13 mouse cellular contexts compared by ENCODE assay signal in genomic region chr3:10126952-10127351, GRCm38 (mm10). TPM values are rescaled to one million over a fixed set of nuclear protein-coding genes. Genes with fewer than 3 reads are reported as not detected.
DNase-seq lines count a peak whose midpoint lies in the region; ATAC-seq lines count a peak whose summit lies in the region.
"Had no signal": no experiment of that assay in that cellular context is flagged by ENCODE, and none has a peak within 500 bp of the region (broad histone marks: within the 10 kb centered on the region; RNA-seq: fewer than 3 reads in every experiment).

No protein-coding gene starts in this region.

- no peak overlapping the region for H3K4me2 ChIP-seq in hindbrain, embryonic 15.5 days
- H3K4me2 ChIP-seq in forebrain, embryonic 16.5 days (ENCODE audit: low read length) = no peak overlapping the region
- H3K4me2 ChIP-seq: liver, embryonic 11.5 days; midbrain, embryonic 12.5 days had no signal

- no peaks in the 10 kb centered on the region for H3K36me3 ChIP-seq in hindbrain, embryonic 15.5 days
- H3K36me3 ChIP-seq in hindbrain, embryonic 10.5 days = no peaks in the 10 kb centered on the region
- H3K36me3 ChIP-seq in forebrain, embryonic 16.5 days (ENCODE audit: control insufficient read depth, insufficient read depth) = no peaks in the 10 kb centered on the region
- H3K36me3 ChIP-seq: midbrain, embryonic 12.5 days had no signal

- peaks cover 7% of the 10 kb centered on the region; the same call in 1 of the 2 replicates for H3K4me1 ChIP-seq in hindbrain, embryonic 15.5 days (replicated peaks)
- H3K4me1 ChIP-seq in hindbrain, embryonic 10.5 days (replicated peaks) = no peaks in the 10 kb centered on the region
- peaks cover 4% of the 10 kb centered on the region; the same call in 1 of the 2 replicates for H3K4me1 ChIP-seq in forebrain, embryonic 16.5 days (replicated peaks; ENCODE audit: control insufficient read depth, insufficient read depth, low read length)
- H3K4me1 ChIP-seq: midbrain, embryonic 12.5 days had no signal

- H3K9me3 ChIP-seq in hindbrain, embryonic 15.5 days = no peaks in the 10 kb centered on the region
- H3K9me3 ChIP-seq in hindbrain, embryonic 10.5 days = no peaks in the 10 kb centered on the region
- no peaks in the 10 kb centered on the region for H3K9me3 ChIP-seq in forebrain, embryonic 16.5 days (ENCODE audit: control insufficient read depth, low read length)
- H3K9me3 ChIP-seq: midbrain, embryonic 12.5 days had no signal

- no peaks in the 10 kb centered on the region for H3K27me3 ChIP-seq in hindbrain, embryonic 15.5 days
- H3K27me3 ChIP-seq in hindbrain, embryonic 10.5 days (ENCODE audit: insufficient read depth, poor library complexity, severe bottlenecking) = no peaks in the 10 kb centered on the region
- no peaks in the 10 kb centered on the region for H3K27me3 ChIP-seq in forebrain, embryonic 16.5 days (replicated peaks; ENCODE audit: control insufficient read depth, insufficient read depth, low read length)
- H3K27me3 ChIP-seq: midbrain, embryonic 12.5 days had no signal

- H3K27ac ChIP-seq in hindbrain, embryonic 15.5 days (replicated peaks) = peak overlapping the region; percentile 59
- H3K27ac ChIP-seq in hindbrain, embryonic 10.5 days = no peak overlapping the region
- no peak overlapping the region for H3K27ac ChIP-seq in forebrain, embryonic 16.5 days (ENCODE audit: low read length)
- H3K27ac ChIP-seq: midbrain, embryonic 12.5 days had no signal

- ATAC-seq in hindbrain, embryonic 15.5 days (ENCODE audit: low FRiP score, low read depth) = peak; percentile 80
- ATAC-seq in forebrain, embryonic 16.5 days = peak; percentile 81

- H3K4me3 ChIP-seq in hindbrain, embryonic 15.5 days = no peak overlapping the region
- no peak overlapping the region for H3K4me3 ChIP-seq in hindbrain, embryonic 10.5 days
- H3K4me3 ChIP-seq in forebrain, embryonic 16.5 days (replicated peaks; ENCODE audit: low read length) = no peak overlapping the region
- H3K4me3 ChIP-seq: erythroblast, embryonic 14.5 days; midbrain, embryonic 12.5 days had no signal

- no peak overlapping the region for H3K9ac ChIP-seq in hindbrain, embryonic 15.5 days
- H3K9ac ChIP-seq in forebrain, embryonic 16.5 days (replicated peaks; ENCODE audit: low read depth, low read length) = no peak overlapping the region
- H3K9ac ChIP-seq: midbrain, embryonic 12.5 days had no signal

- DNase-seq in hindbrain, embryonic 10.5 days (ENCODE audit: low spot score) = no peak
- DNase-seq in layer of hippocampus, postnatal 36 days = peak; percentile 64 to 72
- DNase-seq in right cerebral cortex, postnatal 25 days = peak; percentile 37
- no peak for DNase-seq in T-cell, adult 2 months (ENCODE audit: low spot score)
- no peak for DNase-seq in spleen, postnatal 14 days (ENCODE audit: low spot score in 2 of 2)
- DNase-seq in B cell, adult 2 months = no peak
- DNase-seq: adrenal gland, postnatal 25 days; spleen, adult 18-20 months had no signal

- 54% methylated on average over 10 of the region's 10 CpGs for WGBS in hindbrain, embryonic 15.5 days
- WGBS in hindbrain, embryonic 10.5 days = 89% methylated on average over 10 of the region's 10 CpGs
- WGBS in forebrain, embryonic 16.5 days = 40% methylated on average over 10 of the region's 10 CpGs

RNA-seq across cellular contexts. Expression of gene Gm9833, which starts 39.0 kb away (rescaled TPM):
- 5.9 and 6.0 TPM in 2 replicates for polyA plus RNA-seq in hindbrain, embryonic 15.5 days (2015; fragmentation: Nextera tagmentation; extraction: Ambion mirVana)
- 5.1 and 6.7 TPM in 2 replicates for polyA plus RNA-seq in hindbrain, embryonic 10.5 days (2016; fragmentation: Nextera tagmentation; extraction: Ambion mirVana)
- 9.0 and 11.6 TPM in 2 replicates for polyA plus RNA-seq in forebrain, embryonic 16.5 days (2015; fragmentation: Nextera tagmentation; extraction: Ambion mirVana)
- total RNA-seq in layer of hippocampus, postnatal 36 days (2021) = 10 to 100 TPM in 1 of 2 experiments, 1 to 10 TPM in 1; 7.5 to 11.1 TPM

Comparison
In these comparisons a context has a peak if more than half of its experiments do, and no peak if none do; other contexts are left out.
1. DNase-seq: peak in layer of hippocampus, postnatal 36 days (2 of 2) and right cerebral cortex, postnatal 25 days (single experiment); none in hindbrain, embryonic 10.5 days (single experiment), T-cell, adult 2 months (single experiment), spleen, postnatal 14 days (0 of 2) and B cell, adult 2 months (0 of 2).